Mouse (Mus musculus) lung, adult 2 months (tissue): ENCODE measurements around the gene Kctd20. TPM values are rescaled to one million over a fixed set of nuclear protein-coding genes. Genes with fewer than 3 reads are reported as not detected.

ENCODE experiments used
- DNase-seq: peaks from one replicate; pipeline ENCODE4 v3.0.0; 2022
- H3K4me1 ChIP-seq: fragments of 200-500 bp; 2 replicates; pipeline ENCODE4 v1.6.1; 2011; ENCODE audit warnings: low read length; ENCODE audit not compliant: control insufficient read depth, insufficient read depth
- H3K4me3 ChIP-seq: fragments of 200-500 bp; replicated peaks from 2 replicates; pipeline ENCODE3; 2011; ENCODE audit warnings: low read depth, mild to moderate bottlenecking, control low read depth, low read length; ENCODE audit errors: extremely low read depth
- CTCF ChIP-seq: fragments of 200-500 bp; IDR thresholded peaks from 2 replicates; pipeline ENCODE4 v1.5.1; 2011; ENCODE audit warnings: mild to moderate bottlenecking, low read length, control low read depth; ENCODE audit not compliant: insufficient read depth
- POLR2A ChIP-seq: fragments of 200-500 bp; IDR thresholded peaks from 2 replicates; pipeline ENCODE4 v1.6.1; 2011; ENCODE audit warnings: low read depth, mild to moderate bottlenecking, control low read depth, low read length, borderline replicate concordance; ENCODE audit errors: extremely low read depth
- WGBS: fragments of 180-500 bp; shearing (Covaris S2); methylation state at CpG from one replicate; pipeline ENCODE4 v1.1.7; 2018; 5-methylcytosine and 5-hydroxymethylcytosine counted together
- polyA plus RNA-seq: library from polyadenylated mRNA; depleted of rRNA; stranded (reverse); fragments of >200 nt; gene quantifications from 2 replicates; pipeline ENCODE4 v1.2.3, GENCODE M21; 2012; rRNA removed

The Kctd20 gene
- polyA plus RNA-seq, 1 experiment = 37.5 TPM

GRCm38 (mm10) chr17:29016705-29017104, 65.0 kb downstream of the Kctd20 start:
- peaks cover 2% of the 10 kb centered on the region; the same call in 1 of the 2 replicates for H3K4me1 ChIP-seq
- DNase-seq = no peak
- TF ChIP-seq POLR2A = no peak
- no peak for TF ChIP-seq CTCF
- no peak overlapping the region for H3K4me3 ChIP-seq
- 53% methylated on average over 4 of the region's 4 CpGs for WGBS

DNA sequence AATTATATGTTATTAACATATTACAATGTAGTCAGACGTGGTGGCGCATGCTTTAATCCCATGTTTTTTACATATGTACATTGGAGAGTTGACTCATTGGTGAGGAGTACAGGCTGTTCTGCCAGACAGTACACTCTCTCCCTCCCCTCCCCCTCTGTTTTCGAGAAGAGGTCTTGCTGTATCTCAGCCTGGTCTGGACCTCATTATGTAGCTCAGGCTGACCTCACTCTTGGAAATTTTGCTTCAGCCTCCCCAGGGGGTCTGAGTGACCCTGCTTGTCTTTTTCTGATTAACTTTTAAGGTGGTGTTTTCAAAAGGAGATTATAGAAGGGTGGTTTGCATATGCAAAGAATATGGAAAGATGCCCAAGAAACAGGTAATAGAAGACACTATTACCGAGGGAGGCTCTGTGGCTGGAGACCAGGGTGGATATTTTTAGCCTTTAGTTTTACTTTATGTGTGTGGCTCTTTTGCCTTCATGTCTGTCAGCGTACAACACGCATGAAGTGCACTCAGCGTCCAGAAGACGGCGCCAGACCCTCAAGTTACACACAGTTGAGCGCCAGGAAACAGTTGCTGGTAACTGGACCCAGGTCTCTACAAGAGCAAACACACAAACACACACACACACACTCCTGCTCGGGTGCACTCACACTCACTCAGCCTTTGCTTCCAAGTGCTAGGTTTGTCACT, 66.7 kb downstream of the Kctd20 start:
- Histone ChIP-seq H3K4me3 (no peak overlapping the region), H3K4me1 (peaks cover 2% of the 10 kb centered on the region; the same call in 1 of the 2 replicates)
- TF ChIP-seq CTCF (peak; percentile 67), POLR2A (no peak)
- 54% methylated on average over 11 of the region's 11 CpGs for WGBS
- DNase-seq = no peak

Other genes starting within 250 kb of the Kctd20 start
- 0.77 and 1.5 TPM in 2 replicates for gene AC170998.1, start 225.9 kb upstream of the Kctd20 start, polyA plus RNA-seq
- 13.8 and 19.4 TPM in 2 replicates for gene Mapk13, start 182.7 kb upstream of the Kctd20 start, polyA plus RNA-seq
- 24.7 and 26.3 TPM in 2 replicates for gene Brpf3, start 150.9 kb upstream of the Kctd20 start, polyA plus RNA-seq
- 0.12 and 3.9 TPM in 2 replicates for gene Pnpla1, start 93.5 kb upstream of the Kctd20 start, polyA plus RNA-seq
- gene 4930539E08Rik, start 36.6 kb upstream of the Kctd20 start, polyA plus RNA-seq = 0.05 and 0.14 TPM in 2 replicates
- gene Pxt1, start 8.1 kb upstream of the Kctd20 start, polyA plus RNA-seq = 0.15 and 0.19 TPM in 2 replicates
- 105 and 111 TPM in 2 replicates for gene Stk38, start 56.0 kb downstream of the Kctd20 start, polyA plus RNA-seq
- gene Srsf3, start 80.7 kb downstream of the Kctd20 start, polyA plus RNA-seq = 159 and 168 TPM in 2 replicates
- 70.3 and 91.5 TPM in 2 replicates for gene Cdkn1a, start 139.0 kb downstream of the Kctd20 start, polyA plus RNA-seq
- gene Rab44, start 162.2 kb downstream of the Kctd20 start, polyA plus RNA-seq = 13.0 and 15.7 TPM in 2 replicates